Mouse (Mus musculus) fat pad, adult 2 months (tissue): Measurements from ENCODE around the gene Cd300lf.

ENCODE experiments used
- DNase-seq: peaks from one replicate; pipeline ENCODE4 v3.0.0-alpha.2; 2011; ENCODE audit warnings: low read depth, low spot score; ENCODE audit errors: extremely low read depth

Cd300lf gene

DNA sequence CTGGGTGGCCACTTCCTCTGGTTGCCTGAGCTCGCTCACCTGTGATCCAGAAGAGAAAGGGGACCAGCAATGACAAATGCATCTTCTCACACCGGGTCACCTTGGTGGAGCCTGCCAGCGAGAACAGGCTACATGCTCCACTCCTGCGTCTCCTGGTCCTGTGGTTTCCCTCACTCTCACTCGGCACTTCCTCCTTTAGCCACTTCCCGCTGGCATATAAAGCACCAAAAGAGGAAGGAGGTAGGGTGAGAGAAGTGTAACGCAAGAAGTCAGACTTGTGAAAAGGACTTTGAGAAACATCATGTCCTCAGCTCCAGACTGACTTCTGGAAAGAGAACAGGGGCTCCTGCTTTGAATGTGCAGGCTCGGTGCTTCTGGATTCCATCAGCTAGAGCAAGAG, at the start of gene Cd300lf:
Gene Cd300lf (minus strand): TSS at position 193 of the 400 bp plus-strand sequence.
- DNase-seq: no peak

GRCm38 (mm10) chr11:115181913-115182638, 48.3 kb upstream of the Cd300lf start:
- no peak for DNase-seq

GRCm38 (mm10) chr11:115179881-115180280, 46.1 kb upstream of the Cd300lf start:
- no peak for DNase-seq

- DNase-seq: no peak
Measured at GRCm38 (mm10) chr11:115179191-115179590, 45.4 kb upstream of the Cd300lf start.

GRCm38 (mm10) chr11:115178766-115179165, 45.0 kb upstream of the Cd300lf start:
- DNase-seq: no peak

GRCm38 (mm10) chr11:115177559-115178195, 43.9 kb upstream of the Cd300lf start:
- no peak for DNase-seq

GRCm38 (mm10) chr11:115176399-115177190, 42.8 kb upstream of the Cd300lf start:
- no peak for DNase-seq

DNA sequence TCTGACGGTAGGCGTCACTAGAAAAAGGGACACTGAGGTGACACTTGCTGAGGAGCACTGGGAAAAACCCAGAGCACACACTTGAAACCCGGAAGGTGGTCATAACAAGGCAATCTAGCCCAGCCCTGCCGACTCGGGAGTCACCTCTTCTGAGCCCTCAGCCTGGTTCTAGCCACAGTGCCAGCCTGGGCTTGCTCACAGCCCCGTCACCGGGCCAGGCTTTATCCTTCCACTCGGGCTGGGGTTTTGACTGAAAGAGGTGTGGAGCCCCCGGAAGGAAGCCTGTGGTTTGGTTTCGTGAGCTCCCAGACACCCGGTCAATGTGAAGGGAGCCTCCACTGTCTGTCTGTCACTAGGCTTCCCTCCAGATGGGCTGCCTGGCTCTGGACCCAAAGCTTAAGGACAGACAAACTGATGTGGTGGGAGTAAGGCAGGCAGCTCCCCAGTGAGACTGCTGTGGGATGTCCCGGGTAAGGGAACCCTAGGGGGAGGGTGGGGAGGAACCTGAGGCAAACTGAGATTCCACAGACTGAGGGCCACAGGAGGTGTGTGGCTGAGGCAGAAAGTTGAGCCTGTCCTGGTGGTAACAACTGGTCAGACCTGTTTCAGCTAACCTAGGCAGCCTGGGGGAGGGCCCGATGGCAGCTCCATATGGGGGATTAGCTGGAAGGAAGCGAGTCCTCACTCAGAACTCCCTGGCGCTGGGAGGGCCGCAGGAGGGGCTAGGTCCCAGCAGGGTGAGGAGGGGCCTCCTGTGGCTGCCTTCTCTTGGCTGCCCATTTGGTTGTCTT, 40.0 kb upstream of the Cd300lf start:
- DNase-seq: no peak

DNA sequence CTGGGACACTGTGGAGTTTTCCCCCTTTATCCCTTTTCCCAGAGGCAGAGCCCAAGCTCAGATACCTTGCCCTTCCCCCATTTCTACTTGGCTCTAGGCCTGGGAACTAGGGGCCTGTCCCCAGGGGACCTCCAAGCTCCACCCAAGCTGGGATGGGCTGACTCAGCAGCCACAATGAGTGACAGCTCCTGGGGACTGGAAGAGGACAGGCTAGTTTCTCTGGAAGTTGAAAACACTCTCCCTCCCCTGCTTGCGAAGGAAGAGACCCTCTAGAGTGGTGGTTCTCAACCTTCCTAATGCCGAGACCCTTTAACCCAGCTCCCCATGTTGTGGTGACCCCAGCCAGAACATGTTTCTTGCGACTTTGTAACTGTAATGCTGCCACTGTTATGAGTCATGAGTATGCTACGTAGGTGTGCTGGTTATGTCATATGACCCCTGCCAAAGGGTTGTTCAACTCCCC, 39.1 kb upstream of the Cd300lf start:
- DNase-seq: no peak

DNA sequence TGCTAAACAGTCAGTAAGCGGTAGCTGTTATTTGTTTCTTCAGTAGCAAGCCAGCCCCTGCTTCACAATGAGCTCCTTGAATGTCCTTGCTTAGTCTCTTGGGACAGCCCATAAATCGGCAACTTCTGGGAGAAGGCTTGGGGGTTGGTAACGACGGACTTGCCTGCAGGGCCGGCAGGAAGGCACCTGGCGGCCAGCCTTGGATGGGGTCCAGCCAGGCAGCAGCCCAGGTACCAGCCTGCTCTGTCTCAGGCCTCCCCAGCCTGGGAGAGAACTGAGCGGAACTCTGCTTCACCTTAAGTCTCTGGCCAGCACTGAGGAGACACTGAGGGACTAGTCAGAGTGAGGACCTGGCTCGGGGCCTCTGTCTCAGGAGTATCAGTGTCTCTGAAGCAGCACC, 37.3 kb upstream of the Cd300lf start:
- no peak for DNase-seq

- no peak for DNase-seq
Measured at GRCm38 (mm10) chr11:115169430-115169829, 35.6 kb upstream of the Cd300lf start.

- peak; percentile 65 for DNase-seq
Measured at GRCm38 (mm10) chr11:115167631-115168249, 33.9 kb upstream of the Cd300lf start.

DNA sequence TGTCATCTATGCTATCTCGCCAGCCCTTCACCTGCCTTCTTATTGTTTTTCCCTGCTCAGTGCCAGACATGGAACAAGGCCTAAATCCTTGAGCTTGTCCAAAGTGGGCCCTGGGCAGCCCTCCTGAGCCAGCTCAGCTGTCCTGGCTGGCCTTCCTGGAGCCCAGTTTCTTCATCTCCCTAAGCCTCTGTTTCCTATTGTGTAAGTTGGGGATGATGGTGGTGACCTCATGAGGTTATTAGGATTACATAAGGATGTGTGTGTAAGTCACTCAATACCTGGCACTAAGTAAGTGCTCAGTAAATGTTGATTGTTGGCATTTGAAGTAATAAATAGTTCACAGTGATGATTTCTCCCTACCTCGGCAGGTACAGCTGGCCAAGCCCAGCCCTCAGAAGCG, 33.0 kb upstream of the Cd300lf start:
- DNase-seq: peak; percentile 85

GRCm38 (mm10) chr11:115164976-115165374, 31.2 kb upstream of the Cd300lf start:
- peak; percentile 50 for DNase-seq

DNA sequence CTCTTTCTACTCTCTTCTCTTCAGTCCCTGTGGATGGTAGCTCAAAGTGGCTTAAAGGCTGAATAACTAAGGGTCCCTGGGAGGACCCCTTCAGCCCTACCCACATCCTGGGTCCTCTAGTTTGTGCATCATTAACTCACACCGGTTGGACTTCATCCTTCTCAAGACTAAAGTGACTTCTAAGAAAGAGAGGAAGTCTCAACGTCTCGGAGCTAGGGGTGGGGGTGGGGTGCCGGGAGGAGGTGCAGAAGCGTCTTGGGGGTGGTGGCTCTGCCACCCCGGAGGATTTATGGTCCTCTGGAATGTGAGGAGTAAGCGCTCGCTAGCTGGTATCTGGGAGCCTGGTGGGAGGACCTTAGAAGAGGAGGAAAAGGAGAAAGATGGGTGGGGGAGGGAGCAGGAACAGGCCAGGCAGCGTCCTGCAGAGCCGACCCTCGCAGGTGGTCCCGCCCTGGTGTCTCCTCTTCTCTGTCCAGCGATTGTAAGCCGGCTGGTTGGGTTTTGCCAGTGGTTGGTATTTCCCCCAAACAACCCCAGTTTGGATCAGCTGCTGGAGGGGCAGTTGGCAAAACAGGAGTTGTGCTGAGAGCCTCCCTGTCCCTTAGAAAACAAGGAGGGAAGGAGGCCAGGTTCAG, 30.7 kb upstream of the Cd300lf start:
- no peak for DNase-seq

- no peak for DNase-seq
Measured at GRCm38 (mm10) chr11:115163568-115164150, 29.9 kb upstream of the Cd300lf start.

GRCm38 (mm10) chr11:115162832-115163480, 29.2 kb upstream of the Cd300lf start, which contains the start of gene Slc9a3r1:
TSS of gene Slc9a3r1 (plus strand) at chr11:115163341.
- peak; percentile 80 for DNase-seq

DNA sequence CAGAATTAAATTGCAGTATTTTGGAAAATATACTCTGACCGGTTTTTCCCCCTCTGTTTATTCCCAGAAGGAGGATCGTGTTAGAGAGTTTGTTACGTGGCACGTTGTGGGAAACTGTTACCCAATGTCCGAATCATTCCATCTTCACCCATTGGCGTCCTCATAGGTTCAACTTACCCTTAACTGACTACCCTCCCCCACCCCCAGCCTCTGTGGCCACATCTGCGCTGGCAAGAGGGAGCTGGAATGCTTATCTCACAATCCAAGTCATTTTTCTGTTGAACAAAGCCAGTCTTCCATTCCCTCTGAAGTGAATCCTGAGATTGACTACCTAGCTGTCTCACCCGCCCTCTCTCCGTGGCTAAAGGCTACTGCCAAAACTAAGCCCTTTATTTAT, 28.4 kb upstream of the Cd300lf start:
- no peak for DNase-seq

- DNase-seq: no peak
Measured at GRCm38 (mm10) chr11:115161578-115162204, 27.9 kb upstream of the Cd300lf start.
